Mouse (Mus musculus) liver, embryonic 16.5 days (tissue): Measurements from ENCODE around the gene Galnt16. TPM values are rescaled to one million over a fixed set of nuclear protein-coding genes. Genes with fewer than 3 reads are reported as not detected.

ENCODE experiments used
- ATAC-seq: fragments of 200-750 bp; cut with Nextera tagmentation; 2 replicates; pipeline ENCODE4 v1.8.0; 2017; ENCODE audit warnings: low read depth, mild to moderate bottlenecking, moderate number of reproducible peaks, moderate library complexity
- H3K27ac ChIP-seq: fragments of 300-500 bp; sonication (generic); 2 replicates; pipeline ENCODE4 v1.5.1; 2014; ENCODE audit warnings: mild to moderate bottlenecking, low read length
- H3K27me3 ChIP-seq: fragments of 300-500 bp; sonication (generic); 2 replicates; pipeline ENCODE4 v1.6.1; 2014; ENCODE audit warnings: low read depth, low read length, mixed read lengths; ENCODE audit not compliant: control insufficient read depth, insufficient read depth
- H3K36me3 ChIP-seq: fragments of 300-500 bp; sonication (generic); 2 replicates; pipeline ENCODE4 v1.6.1; 2014; ENCODE audit warnings: mild to moderate bottlenecking; ENCODE audit not compliant: control insufficient read depth, insufficient read depth
- H3K4me1 ChIP-seq: fragments of 300-500 bp; sonication (generic); 2 replicates; pipeline ENCODE4 v1.6.1; 2014; ENCODE audit warnings: low read depth, low read length, mixed read lengths; ENCODE audit not compliant: control insufficient read depth
- H3K4me2 ChIP-seq: fragments of 300-500 bp; sonication (generic); 2 replicates; pipeline ENCODE4 v1.6.1; 2014; ENCODE audit warnings: low read depth, low read length, mixed read lengths
- H3K4me3 ChIP-seq: fragments of 300-500 bp; sonication (generic); 2 replicates; pipeline ENCODE4 v1.5.1; 2014; ENCODE audit warnings: low read depth, mild to moderate bottlenecking, low read length
- H3K9ac ChIP-seq: fragments of 300-500 bp; sonication (generic); 2 replicates; pipeline ENCODE4 v1.6.1; 2014; ENCODE audit warnings: low read depth, low read length
- H3K9me3 ChIP-seq: fragments of 300-500 bp; sonication (generic); replicated peaks from 2 replicates; pipeline ENCODE4 v1.6.1; 2016; ENCODE audit warnings: low read length; ENCODE audit not compliant: control insufficient read depth
- WGBS: fragments of 180-500 bp; shearing (Covaris S2); extraction: QIAGEN DNeasy Blood & Tissue Kit; methylation state at CpG from one replicate; pipeline ENCODE4 v1.1.7; 2014; ENCODE audit not compliant: insufficient replicate concordance; 5-methylcytosine and 5-hydroxymethylcytosine counted together
- polyA plus RNA-seq: library from polyadenylated mRNA; unstranded; fragments of >200 nt; fragmentation: Nextera tagmentation; extraction: Ambion mirVana; gene quantifications from 2 replicates; pipeline ENCODE4 v1.2.1, GENCODE M21; 2015

Gene Galnt16
- polyA plus RNA-seq, 1 experiment from 2014 or later, result 0.53 TPM

DNA sequence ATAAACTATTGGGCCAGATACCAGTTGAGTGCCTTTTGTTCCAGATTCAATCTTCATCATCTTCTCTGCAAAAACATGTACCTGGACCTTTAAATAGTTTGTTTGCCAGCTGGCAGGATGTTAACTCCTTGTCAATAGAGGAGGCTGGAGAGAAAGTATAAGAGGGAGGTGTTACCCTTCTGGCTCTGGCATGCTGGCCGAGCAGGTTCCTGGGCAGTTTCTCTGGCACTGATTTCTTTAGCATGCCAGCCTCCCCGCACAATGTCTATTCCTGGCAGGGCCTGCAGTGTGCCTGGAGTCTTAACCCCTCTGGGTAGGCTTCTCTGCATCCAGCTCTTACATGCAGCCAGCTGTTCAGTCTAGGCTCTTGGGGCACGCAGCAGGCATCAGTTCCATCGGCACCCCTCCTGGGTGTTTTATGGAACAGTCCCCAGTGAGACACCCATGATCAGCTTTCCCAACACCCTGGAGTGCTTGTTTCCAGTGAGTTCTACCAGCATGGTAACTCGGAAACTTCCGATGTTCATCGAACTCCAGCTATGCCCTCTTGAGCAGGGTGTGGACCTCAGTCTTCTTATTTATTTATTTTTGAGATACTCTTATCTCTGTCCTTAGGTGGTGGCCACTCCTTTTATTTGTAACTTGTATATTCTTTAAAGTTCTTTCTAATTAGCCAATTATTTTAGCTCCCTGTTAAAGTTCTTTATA lies 136.0 kb downstream of the Galnt16 start:
- ATAC-seq, result no peak
- H3K36me3 ChIP-seq, result no peaks in the 10 kb centered on the region
- no peak overlapping the region for H3K4me2 ChIP-seq
- peaks cover 9% of the 10 kb centered on the region for H3K4me1 ChIP-seq
- H3K27me3 ChIP-seq, result no peaks in the 10 kb centered on the region
- no peak overlapping the region for H3K4me3 ChIP-seq
- no peaks in the 10 kb centered on the region for H3K9me3 ChIP-seq
- no peak overlapping the region; the same call in 1 of the 2 replicates for H3K9ac ChIP-seq
- 73% methylated on average over 7 of the region's 7 CpGs for WGBS
- no peak overlapping the region for H3K27ac ChIP-seq

DNA sequence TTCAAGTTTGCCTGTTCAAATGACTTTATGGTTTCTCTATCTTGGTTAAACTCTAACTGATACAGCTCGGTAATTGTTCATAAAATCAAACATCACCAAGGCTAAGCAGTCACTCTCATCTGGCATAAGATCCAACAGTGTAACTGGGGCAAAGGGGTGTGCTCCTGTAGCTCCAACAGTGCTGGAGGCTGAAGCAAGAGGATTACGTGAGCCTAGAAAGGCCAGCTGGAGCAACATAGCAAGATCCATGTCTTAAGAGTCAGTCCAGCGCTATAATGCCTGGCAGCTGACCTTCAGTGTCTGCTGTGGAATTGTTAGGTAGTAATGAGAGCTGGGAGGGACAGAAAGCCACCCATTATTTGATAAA lies 136.6 kb downstream of the Galnt16 start:
- H3K4me2 ChIP-seq, result no peak overlapping the region

DNA sequence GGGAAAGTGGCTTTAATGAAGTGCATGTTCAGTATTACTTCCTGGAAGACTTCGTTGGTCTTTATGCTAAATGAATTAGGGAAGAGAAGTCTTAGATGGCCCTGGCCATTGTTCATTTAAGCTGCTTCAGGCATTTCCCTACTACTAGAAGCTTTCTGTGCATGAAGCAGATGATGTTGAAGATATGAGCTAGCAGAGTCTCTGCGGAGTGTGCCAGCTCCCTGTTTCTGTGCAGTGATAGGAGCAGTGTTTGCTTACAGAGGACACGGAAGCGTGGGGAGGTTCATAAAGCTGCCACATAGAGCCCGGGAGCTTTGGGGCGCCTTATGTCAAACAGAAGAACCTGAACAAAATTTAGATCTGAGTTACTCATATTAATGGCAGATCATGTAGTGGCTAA lies 140.6 kb downstream of the Galnt16 start:
- Histone ChIP-seq H3K36me3 (no peaks in the 10 kb centered on the region; the same call in 1 of the 2 replicates), H3K9ac (no peak overlapping the region), H3K27ac (no peak overlapping the region), H3K4me1 (peaks cover 6% of the 10 kb centered on the region), H3K4me2 (no peak overlapping the region), H3K4me3 (no peak overlapping the region), H3K9me3 (no peaks in the 10 kb centered on the region), H3K27me3 (no peaks in the 10 kb centered on the region)
- ATAC-seq, result no peak
- WGBS, result 38% methylated on average over 6 of the region's 6 CpGs

More for the DNA sequence above, 136.6 kb downstream of the Galnt16 start:
- Histone ChIP-seq H3K9ac (no peak overlapping the region), H3K9me3 (no peaks in the 10 kb centered on the region), H3K4me3 (no peak overlapping the region), H3K4me1 (peaks cover 8% of the 10 kb centered on the region), H3K36me3 (no peaks in the 10 kb centered on the region), H3K27me3 (no peaks in the 10 kb centered on the region), H3K27ac (no peak overlapping the region)
- WGBS, result 68% methylated on average over 3 of the region's 3 CpGs
- no peak for ATAC-seq

DNA sequence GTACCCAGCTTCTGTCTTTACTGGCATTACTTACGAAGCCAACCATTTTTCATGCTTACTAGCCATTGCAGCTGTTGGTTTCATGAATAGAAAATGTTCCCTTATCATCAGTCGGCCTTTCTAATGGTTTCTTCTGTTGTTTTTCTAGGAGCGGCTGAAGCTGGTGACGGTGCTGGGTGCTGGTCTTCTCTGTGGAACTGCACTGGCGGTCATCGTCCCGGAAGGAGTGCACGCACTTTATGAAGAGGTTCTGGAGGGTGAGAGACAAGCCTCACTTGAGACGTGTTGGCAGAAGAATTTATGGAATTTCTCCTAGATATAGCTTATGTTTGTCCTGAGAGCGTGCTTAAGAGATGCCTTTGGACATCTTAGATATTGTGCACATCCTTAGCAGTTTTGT lies 144.2 kb downstream of the Galnt16 start:
- ATAC-seq, result no peak
- no peak overlapping the region for H3K27ac ChIP-seq
- no peaks in the 10 kb centered on the region for H3K27me3 ChIP-seq
- H3K4me2 ChIP-seq, result no peak overlapping the region
- H3K4me3 ChIP-seq, result no peak overlapping the region
- 85% methylated on average over 10 of the region's 10 CpGs for WGBS
- H3K36me3 ChIP-seq, result peaks cover 2% of the 10 kb centered on the region; the same call in 1 of the 2 replicates
- peaks cover 2% of the 10 kb centered on the region; the same call in 1 of the 2 replicates for H3K4me1 ChIP-seq
- no peak overlapping the region for H3K9ac ChIP-seq
- H3K9me3 ChIP-seq, result no peaks in the 10 kb centered on the region

- no peak overlapping the region for H3K4me2 ChIP-seq
- H3K4me3 ChIP-seq, result no peak overlapping the region
- peaks cover 2% of the 10 kb centered on the region; the same call in 1 of the 2 replicates for H3K4me1 ChIP-seq
- H3K9ac ChIP-seq, result no peak overlapping the region
- peak overlapping the region; percentile 35 for H3K27ac ChIP-seq
- WGBS, result 66% methylated on average over 2 of the region's 2 CpGs
- ATAC-seq, result peak; percentile 78
- no peaks in the 10 kb centered on the region for H3K9me3 ChIP-seq
- H3K36me3 ChIP-seq, result peaks cover 2% of the 10 kb centered on the region; the same call in 1 of the 2 replicates
- H3K27me3 ChIP-seq, result no peaks in the 10 kb centered on the region
These were observed 145.9 kb downstream of the Galnt16 start for GRCm38 (mm10) chr12:80663935-80664334.

DNA sequence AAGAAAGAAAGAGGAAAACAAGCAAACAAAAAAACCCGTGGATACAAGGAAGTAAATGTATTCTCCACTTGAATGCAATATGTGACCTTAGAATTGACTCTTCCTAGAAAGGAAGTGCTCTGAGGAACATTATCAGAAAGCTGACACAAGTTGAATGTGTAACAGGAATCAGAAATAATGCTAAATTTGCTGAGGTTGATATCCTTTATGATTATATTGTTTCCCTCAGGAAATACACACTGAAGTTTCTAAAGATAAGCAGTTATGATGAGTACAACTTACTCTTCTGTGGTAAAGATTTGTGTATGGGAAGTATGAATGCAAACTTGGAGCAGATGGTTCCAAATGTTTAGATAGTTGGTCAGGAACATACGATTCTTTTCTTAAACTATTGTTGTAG lies 150.3 kb downstream of the Galnt16 start:
- no peak for ATAC-seq
- Histone ChIP-seq H3K9ac (no peak overlapping the region), H3K4me3 (no peak overlapping the region), H3K27me3 (no peaks in the 10 kb centered on the region), H3K27ac (no peak overlapping the region), H3K4me1 (peaks cover 2% of the 10 kb centered on the region; the same call in 1 of the 2 replicates), H3K9me3 (no peaks in the 10 kb centered on the region), H3K36me3 (peaks cover 2% of the 10 kb centered on the region), H3K4me2 (no peak overlapping the region)
- WGBS, result 36% methylated on average over 2 of the region's 2 CpGs

DNA sequence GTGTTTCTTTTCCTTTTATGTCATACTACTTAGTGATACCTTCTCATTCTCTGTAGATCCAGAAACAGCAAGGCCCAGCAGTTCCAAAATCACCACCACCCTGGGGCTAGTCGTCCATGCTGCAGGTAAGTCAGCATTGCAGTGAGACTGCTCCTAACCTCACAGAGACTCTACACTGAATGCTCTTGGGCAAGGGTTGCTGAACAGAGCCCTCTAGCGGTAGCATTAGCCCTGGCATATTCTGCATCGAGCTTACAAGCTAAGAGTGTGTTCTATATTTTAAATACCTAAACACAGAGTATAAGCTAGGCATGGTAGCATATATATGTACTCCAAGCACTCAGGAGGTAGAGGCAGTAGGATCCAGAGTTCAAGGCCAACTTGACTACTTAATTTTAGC lies 155.1 kb downstream of the Galnt16 start:
- Histone ChIP-seq H3K27ac (no peak overlapping the region), H3K4me2 (no peak overlapping the region), H3K36me3 (peaks cover 4% of the 10 kb centered on the region), H3K4me1 (no peaks in the 10 kb centered on the region), H3K27me3 (no peaks in the 10 kb centered on the region), H3K9ac (no peak overlapping the region), H3K4me3 (no peak overlapping the region), H3K9me3 (no peaks in the 10 kb centered on the region)
- peak; percentile 55 for ATAC-seq
- WGBS, result 8% methylated on average over 3 of the region's 3 CpGs

Other genes with a start within 250 kb of the Galnt16 start
- 2.3 and 2.4 TPM in 2 replicates for gene Dcaf5, start 81.7 kb upstream of the Galnt16 start, polyA plus RNA-seq
- 5.7 and 7.1 TPM in 2 replicates for gene Exd2, start 55.2 kb upstream of the Galnt16 start, polyA plus RNA-seq
- 12.4 and 14.6 TPM in 2 replicates for gene Slc39a9, start 125.6 kb downstream of the Galnt16 start, polyA plus RNA-seq
- gene Erh, start 126.1 kb downstream of the Galnt16 start, polyA plus RNA-seq, result 88.5 and 101 TPM in 2 replicates
- 0.18 and 0.35 TPM in 2 replicates for gene Plekhd1, start 174.3 kb downstream of the Galnt16 start, polyA plus RNA-seq
- not detected in 2 replicates for gene Ccdc177, start 242.4 kb downstream of the Galnt16 start, polyA plus RNA-seq